Mouse (Mus musculus): ENCODE measurements at regions not wholly inside any gene's neighbourhood (a gene's known extent, or its start where the extent isn't known, plus 50 kb on each side); places are given as distances from the start of the nearest gene placed in this dataset.

DNA sequence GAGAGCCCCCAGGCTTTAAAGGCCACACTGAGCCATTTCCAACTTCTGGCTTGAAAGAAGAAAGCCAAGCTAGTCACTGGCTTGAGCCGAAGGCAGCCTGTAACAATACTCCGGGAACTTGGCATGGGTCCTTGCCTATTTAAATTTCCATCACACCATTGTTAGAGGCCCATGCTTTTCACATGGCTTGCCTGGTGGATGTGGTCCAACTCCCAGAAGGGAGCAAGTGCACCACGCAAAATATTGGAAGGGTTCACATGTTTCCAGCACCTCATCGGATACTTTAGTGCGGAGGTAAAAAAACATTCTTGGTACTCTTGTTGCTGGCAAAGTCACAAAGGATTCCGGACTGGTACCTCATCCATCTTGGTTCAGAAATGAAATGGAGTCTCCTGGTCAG, 426.8 kb upstream of the Gm765 start:
- peak in 1 of 2 experiments; percentile 41 for DNase-seq (ENCODE audit: low spot score in 2 of 2)

DNA sequence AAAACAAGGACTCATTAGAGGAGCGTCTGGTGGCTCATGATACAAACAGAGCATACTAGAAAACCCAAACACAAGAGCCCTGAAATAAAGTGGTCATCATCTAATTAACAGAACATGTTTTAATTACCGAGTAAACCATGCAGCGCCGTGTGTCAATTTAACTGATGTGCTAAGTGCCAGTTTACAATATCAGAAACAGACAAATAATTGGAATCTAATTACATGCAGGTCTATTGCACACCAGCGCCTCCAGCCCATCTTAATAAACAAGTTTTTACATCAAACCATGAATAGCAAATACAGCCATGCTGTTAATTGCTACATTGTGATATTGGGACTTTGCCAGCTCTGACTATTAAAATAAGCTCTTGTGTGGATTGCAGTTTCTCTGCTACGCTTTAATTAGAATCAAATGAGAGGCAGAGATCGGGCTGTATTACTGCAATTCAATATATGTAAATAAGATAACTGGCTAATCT, 425.3 kb upstream of the Gm765 start:
- intact Hi-C loops (cut with DNase I), result no loop called here
- no peak for DNase-seq (ENCODE audit: low spot score in 2 of 2)

More for the DNA sequence above, 426.8 kb upstream of the Gm765 start:
- intact Hi-C loops (cut with DNase I), result no loop called here

DNA sequence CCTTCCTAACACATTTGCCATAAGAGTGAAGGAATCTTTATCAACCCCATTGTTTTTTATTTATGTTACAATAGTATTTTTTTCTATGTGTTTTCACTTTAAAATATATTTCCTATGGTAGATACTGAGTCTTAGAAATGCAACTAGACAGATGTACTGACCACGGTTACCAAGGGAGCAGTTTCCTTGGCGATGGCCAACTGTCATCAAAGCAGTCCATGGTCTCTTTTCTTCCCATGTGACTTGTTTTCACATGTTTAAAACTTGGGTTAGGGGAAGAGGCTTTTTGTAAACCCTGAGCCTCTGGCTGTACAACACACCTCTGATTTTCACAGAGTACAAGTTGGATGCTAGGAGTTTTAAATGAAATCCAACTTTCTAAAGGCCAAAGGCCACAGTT, 411.9 kb upstream of the Gm765 start:
- intact Hi-C loops (cut with DNase I), result no loop called here
- DNase-seq (ENCODE audit: low spot score in 2 of 2), result no peak

DNA sequence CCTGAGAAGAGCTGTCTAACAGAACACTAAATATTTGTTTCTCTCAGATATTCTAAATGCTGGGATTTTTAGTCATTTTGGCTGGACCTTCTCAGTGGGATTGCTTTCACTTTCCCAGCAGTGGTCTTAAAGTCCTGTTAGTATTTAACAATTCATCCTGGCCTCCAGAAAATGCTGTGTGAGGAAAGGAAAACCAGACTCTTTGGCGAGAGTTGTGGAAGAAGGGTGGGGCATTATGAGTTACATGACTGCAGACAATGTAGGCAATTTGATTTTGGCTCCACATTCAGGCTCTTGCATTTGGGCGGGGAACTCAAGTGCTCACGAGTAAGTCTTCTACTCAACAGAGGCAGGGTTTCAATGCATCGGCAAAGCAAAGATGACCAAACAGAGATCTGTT, 406.1 kb upstream of the Gm765 start:
- DNase-seq (ENCODE audit: low spot score in 2 of 2), result no peak
- intact Hi-C loops (cut with DNase I), result no loop called here

DNA sequence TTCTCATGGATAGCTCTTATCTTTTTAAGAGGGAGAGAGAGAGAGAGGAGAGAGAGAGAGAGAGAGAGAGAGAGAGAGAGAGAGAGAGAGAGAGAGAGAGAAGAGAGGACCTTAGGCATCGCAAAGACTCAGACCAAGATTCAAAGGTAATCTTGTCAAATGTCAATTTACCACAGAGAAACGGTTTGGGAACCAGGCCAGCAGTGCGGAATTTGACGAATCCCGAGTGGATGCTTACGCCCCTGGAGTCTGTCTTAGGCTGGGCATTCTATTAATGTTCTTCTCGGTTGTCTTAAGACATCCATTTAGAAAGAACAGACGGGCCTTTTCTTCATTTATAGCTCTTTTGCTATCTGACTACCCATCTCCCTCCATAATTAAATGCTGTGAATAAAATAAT, 404.4 kb upstream of the Gm765 start:
- DNase-seq (ENCODE audit: low spot score in 2 of 2), result no peak
- intact Hi-C loops (cut with DNase I), result no loop called here

DNA sequence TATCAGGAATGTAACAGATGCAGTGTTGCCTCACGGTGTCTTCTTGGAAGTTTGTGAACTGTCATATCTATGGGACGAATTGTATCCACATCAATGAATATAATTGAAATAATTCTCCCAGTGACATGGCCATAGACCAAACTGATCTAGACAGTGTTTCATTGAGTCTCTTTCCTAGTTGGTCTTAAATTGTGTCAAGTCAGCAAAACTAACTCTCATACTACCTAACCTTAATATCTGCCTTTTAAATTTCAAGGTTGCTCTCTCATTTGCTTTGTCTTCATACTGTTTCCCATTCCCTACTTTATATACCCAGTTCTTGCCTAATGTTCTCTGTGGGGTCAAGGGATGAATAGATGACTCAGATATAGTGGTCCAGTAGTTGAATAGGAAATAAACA, 397.9 kb upstream of the Gm765 start:
- intact Hi-C loops (cut with DNase I), result no loop called here
- no peak for DNase-seq (ENCODE audit: low spot score in 2 of 2)

DNA sequence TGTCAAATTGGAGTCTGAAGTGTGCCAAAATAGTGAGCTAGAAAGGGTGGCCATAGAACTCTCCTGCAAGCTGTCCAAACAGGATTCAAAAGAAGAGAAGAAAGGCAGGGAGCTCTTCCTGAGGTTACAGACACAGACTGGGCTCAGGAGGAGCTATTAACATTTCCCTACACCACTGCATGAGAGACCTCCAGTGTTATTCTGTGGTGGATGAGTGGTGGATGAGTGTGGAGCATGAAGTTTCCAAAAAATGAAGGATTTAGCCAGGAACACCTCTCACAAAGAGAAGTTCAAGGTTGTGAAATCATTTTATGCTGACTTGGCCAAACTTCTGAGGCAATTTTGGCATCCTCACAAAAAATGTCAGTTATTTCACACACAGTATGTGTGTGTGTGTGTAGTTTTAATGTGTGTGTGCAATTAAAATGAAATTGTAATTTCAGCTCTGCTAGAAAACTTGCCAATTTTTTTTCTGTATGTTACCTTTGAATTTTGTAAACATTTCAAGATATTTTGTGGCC, 388.5 kb upstream of the Gm765 start:
- no peak for DNase-seq (ENCODE audit: low spot score in 2 of 2)

DNA sequence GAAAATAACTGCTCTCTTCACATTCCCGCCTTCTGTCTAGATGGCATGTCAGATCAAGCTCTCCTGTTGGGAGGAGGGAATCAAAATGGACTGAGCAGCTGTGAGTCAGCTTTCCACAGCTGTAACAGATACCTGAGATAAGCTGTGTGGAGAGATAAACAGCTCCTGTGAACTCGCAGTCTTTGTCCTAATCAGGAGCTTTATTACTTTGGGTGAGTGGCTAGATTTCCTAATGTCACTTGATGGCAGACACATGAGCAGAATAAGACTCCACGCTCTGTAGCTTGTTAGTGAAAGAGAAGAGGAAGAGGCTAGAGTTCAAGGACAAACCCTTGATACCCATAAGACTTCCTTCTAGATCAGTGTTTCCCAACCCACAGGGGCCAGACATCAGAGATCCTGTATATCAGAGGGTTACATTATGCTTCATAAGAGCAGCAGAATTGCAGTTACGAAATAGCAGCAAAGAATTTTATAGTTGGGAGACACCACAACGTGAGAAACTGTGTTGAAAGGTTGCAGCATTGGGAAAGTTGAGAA, 384.1 kb upstream of the Gm765 start:
- DNase-seq (ENCODE audit: low spot score in 2 of 2), result no peak
- intact Hi-C loops (cut with DNase I), result no loop called here

More for the DNA sequence above, 388.5 kb upstream of the Gm765 start:
- intact Hi-C loops (cut with DNase I), result no loop called here

DNA sequence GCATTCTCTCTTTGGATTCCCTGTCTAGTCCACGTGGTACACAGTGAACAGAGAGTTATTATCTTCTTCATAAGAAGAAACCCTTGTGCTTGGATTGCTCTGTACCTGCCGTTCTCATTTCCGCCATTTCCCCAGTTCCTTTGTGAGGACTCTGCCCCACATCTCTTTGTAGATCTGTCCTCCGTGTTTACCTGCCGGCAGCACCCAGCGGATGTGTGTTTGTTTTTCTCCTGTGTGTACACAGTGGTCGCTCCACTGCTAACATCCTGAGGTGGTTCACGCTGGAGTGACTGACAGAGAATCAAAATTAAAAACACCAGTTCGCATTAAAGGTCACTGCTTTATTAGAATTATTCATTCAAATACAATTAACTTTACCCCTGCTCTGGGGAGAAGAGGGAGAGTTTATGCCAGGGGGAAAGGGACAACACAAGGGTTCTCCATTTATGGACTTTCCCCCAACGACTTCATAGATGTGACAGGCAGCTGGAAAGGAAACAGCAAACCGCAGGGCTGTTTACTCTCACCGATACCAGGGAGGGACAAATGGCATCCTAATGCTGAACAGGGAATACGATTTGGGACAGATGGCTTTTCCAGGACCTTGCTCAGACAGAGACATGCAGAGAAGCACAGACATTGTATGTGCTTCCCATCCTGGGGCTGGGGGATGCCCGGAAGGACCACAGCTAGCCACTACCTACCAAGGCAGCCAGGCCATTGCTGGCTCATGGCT, 362.5 kb upstream of the Gm765 start:
- intact Hi-C loops (cut with DNase I), result no loop called here
- no peak for DNase-seq (ENCODE audit: low spot score in 2 of 2)

DNA sequence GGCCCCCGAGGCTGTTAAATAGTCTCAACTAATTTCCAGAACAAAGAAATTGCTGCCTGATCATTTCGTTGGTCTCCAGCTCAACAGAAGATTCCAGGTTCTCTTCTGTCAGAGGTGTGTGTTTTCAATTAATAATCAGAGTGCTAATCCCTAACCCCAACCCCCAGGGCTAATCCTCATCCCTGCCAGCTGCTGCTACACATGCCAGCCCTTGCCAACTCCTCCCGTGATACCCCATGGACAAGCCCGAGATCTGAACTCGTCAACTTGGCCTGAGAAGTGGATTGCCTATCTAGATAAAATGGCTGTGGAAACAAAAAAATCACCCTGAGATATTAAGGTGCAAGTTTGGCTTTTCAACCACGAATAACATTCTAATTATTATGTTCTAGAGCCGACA, 355.0 kb upstream of the Gm765 start:
- intact Hi-C loops (cut with DNase I), result no loop called here
- DNase-seq (ENCODE audit: low spot score in 2 of 2), result no peak

DNA sequence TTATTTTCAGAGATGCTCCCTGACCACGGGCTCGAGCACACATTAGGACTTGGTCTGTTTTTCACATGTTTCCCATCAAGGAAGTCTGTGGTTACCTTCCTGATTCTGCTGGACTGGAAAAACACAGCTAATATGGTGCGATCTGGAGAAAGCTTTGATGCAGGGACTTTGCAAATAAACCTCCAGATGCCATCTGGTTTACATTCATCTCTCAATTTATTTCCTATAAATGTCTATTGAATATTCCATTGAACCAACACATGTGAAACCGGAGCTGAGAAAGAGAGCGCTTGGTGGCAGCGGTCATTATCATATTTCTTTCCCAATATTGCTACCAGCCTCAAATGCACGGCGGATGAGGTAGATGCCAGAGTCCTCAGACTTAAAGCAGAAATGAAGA, 350.9 kb upstream of the Gm765 start:
- intact Hi-C loops (cut with DNase I), result no loop called here
- no peak for DNase-seq (ENCODE audit: low spot score in 2 of 2)

DNA sequence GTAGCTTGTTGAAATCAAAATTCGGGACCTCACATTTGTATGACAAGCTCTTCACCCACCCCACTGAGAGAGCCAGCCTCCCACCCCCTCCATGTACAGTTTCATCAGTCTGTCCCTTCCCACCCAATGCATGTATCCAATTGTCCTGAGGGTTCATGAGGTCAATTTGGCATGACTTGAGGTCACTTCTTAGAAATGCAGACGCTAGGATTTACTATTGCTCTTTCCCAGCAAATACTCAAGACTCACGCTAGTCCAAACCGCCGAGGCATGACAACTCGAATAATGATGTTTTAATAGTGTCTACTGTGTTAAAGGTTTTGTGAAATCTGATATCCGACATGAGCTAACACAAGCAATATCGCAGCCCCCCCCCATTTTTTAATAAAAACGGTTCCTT, 347.6 kb upstream of the Gm765 start:
- intact Hi-C loops (cut with DNase I), result no loop called here
- no peak for DNase-seq (ENCODE audit: low spot score in 2 of 2)

DNA sequence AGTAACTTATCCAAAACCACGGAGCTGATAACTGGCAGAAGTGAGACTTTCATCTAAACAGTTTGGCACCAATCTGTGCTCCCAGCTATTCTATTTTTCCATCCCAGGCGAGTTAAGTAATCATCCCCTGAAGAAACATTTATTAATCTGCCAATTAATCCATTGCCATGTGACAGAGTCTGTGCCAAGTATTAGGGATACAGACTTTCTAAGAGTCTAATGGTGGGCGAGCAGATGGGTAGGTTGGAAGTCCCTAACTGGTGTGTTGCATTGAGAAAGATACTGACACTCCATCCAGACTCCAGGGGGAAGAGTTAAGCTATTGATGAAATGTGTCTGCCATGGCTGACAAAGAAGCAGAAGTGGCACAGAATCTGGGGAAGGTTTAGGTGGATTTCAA, 346.8 kb upstream of the Gm765 start:
- intact Hi-C loops (cut with DNase I), result no loop called here
- DNase-seq (ENCODE audit: low spot score in 2 of 2), result no peak

DNA sequence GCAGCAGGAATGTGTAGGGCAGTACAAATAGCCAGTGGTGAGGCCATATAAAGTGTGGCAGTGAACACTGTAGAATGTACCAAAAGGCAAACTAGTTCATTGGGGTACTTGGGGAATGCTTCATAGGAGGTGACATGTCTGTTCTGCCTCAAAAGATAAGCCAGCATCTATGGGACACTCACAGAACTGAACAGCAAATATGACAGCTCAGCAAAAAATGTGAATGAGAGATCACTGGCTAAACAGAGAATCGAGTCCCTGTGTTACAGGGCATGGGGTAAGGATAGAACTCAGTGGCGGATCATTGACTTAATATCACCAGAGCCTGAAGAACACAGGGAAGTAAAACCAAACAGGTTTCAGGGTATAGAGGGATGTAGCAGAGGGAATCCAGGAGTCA, 346.1 kb upstream of the Gm765 start:
- intact Hi-C loops (cut with DNase I), result no loop called here
- DNase-seq (ENCODE audit: low spot score in 2 of 2), result no peak

DNA sequence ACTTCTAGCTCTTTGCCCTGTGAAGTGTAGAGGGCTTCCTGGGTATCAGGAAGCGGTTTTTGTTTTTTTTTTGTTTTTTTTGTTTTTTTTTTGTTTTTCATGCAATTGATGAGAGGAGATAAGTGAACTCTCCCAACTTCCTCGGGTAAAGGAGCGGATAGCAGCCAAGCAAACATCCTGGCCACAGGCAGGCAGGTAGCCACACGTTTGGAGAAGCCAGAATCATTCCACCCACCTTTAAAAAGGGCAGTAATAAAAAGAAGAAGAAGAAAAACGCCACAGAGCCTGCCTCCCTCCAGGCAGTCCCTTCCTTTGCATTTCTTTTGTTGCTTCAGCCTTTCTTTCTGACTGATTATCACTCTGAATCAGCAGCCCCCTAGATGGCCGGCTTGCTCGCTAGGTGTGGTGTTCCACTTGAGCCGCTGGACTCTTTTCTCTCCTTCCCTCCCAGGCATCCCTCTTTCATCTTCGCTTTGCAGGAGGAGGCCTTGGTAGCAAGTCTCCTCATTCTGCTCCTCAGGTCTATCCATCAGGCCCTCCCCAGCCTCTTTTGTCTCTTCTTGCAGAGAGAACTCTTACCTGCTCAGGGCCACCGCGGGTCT, 323.9 kb upstream of the Gm765 start:
- intact Hi-C loops (cut with DNase I), result no loop called here
- DNase-seq (ENCODE audit: low spot score in 2 of 2), result no peak

DNA sequence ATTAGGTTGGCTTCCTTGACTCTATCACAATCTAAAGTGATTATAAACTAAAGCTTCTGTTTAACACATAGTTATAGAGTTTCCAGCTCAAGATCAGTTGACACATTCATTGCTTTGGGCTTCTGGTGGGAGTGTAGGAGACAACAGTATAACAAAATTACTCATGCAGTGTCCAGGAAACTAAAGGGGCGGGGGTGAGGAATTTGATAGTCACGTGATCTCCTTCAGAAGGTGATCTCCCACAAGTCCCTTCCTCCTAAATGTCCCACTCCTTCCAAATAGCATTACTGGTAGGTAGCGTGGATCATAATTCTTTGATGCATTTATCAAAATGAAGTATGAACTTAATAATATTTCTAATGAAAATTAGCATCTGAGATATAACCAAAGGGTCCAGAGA, 309.3 kb upstream of the Gm765 start:
- DNase-seq (ENCODE audit: low spot score in 2 of 2), result no peak
- intact Hi-C loops (cut with DNase I), result no loop called here

DNA sequence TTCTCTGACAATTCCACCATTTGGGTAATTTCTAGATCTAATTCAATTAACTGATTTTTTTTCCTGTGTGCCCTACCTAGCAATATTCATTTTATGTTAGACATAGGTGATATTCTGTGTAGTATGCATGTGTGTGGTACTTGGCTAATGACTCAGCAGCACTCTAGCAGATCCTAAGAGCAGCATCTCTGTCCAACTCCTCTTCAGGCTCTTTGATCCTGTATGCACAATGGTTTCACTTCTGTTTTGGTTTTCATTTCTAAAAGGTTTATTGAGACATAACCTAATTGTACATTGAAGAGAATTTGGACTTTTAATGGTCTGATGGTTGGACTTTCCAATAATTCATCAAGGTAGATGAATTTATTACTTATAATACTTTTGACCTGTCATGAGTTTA, 308.8 kb upstream of the Gm765 start:
- intact Hi-C loops (cut with DNase I), result no loop called here
- DNase-seq (ENCODE audit: low spot score in 2 of 2), result no peak

DNA sequence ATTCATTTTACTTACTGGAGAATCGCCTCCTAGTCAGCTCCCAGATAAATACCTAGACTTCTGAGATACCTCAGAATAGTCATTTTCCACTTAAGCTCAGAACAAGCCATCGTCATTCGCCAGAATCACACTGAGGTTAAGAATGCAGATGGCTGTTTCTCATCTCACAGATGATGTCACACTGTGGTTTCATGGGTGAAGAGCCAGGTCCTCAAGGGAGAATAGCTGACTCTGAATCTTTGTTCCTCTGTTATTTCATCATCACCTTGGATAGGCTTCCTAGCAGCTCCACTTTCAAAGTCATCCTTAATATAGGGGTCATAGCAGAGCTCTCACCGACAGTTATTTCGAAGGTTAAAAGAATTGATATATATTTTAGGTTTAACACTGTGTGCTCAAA, 297.8 kb upstream of the Gm765 start:
- intact Hi-C loops (cut with DNase I), result no loop called here

DNA sequence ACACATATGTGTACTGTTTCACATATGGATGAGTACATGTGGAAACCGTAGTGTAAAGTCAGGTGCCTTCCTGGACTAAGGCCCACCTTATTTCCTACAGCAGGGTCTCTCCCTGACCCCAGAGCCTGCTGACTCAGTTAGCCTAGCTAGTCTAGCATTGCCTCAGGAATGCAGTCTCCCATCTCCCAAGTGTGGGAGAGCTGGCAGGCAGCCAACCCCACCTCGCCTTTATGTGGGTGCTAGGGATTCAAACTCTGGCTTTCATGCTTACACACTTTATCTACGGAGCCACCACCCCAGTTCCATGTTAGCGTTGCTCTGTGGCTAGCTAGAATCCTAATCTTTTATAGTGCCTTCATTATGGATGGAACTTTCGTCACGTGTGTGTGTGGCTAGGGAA, 293.3 kb upstream of the Gm765 start:
- intact Hi-C loops (cut with DNase I), result loop anchor here (10.0 kb wide), 1 partner anchor 531 kb away; no protein-coding TSS in a partner anchor
- peak; percentile 18 to 66 for DNase-seq (ENCODE audit: low spot score in 2 of 2)

More for the DNA sequence above, 297.8 kb upstream of the Gm765 start:
- DNase-seq (ENCODE audit: low spot score in 2 of 2), result no peak

DNA sequence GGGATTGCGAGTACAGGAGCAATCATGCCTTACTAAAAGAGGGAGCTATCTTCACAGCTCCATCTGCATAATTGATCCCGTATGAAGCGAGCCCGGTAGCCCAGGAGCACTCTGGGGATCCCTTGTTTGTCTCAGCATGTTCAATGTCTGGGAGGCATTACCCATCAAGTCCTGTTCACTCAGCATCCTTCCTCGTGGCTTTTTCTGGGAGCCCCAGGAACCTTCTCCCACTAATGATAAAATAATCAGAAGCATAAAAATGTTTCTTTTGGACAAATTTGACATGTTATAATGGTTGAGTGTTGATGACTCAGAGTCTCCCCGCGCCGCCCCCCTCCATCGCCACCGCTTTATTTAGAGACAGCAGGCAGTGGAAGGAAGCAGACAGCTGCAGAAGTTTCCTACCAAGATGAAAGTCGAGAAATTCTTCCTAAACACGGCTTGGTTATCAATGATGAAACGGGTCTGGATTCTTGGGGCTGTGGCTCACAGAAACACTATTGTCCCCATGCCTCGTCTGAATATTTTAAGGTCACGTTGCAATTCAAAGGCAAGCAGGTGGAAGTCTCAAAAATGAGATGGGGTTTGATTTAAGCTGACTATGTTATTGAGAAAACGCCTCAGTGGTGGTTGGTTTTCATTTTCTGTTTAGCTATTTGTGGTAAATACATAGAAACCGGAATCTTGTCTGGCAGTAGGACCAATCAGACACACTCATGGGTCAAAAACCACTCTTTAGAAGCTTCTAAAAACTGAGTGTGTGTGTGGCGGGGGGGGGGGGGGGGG, 289.9 kb upstream of the Gm765 start:
- peak; percentile 75 to 92 for DNase-seq (ENCODE audit: low spot score in 2 of 2)
- intact Hi-C loops (cut with DNase I), result loop anchor here (5.0 to 10.0 kb wide), 2 partner anchors 90 to 528 kb away; no protein-coding TSS in a partner anchor

All from left cerebral cortex, postnatal 25 days (tissue).